Mouse (Mus musculus): ENCODE results near the gene Spata31d1a.

Gene Spata31d1a

DNA sequence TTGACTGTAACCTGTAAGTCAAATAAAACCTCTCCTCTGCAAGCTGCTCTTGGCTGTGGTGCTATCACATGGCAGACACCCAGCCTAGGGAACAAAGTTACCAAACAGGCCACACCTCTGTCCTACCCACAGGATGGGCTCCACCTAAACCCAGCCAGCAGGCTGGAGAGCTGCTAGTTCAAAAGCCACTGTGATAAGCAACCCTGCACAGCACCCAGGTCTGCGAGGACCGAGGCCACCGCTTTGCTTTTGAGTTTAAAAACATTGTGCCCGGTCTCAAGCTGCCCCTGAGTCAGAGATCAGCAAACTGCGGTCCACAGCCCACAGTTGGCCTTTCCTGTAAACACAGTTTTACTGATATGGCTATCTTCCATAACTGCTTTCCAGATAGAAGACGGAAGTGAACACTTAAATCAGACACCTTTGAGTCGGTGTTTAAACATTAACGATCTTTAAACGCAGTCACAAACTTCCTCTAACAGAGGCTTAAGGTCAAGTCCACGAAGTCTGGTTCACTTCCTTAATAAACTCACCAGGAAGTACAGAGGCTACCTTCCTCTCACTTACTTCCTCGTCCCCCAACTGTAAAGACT is 41.5 kb downstream of the Spata31d1a start:
- no peak for DNase-seq (ENCODE audit: low spot score in 2 of 2)

DNA sequence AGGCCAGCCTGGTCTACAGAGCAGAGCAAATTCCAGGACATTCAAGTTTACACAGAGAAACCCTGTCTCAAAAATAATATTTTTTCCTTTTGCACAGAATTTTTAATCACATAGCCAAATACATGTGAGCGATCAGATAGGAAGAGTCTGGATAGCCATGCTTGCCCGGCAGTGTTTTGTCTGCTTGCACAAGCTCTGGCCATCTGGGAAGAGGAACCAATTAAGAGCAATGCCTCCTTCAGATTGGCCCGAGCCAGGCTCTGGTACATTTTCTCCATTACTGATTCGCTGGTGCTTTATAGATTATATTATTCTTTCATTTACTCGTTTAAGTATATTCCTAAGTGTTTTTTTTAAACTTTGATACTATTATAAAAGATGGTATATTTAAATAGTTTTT is 42.4 kb downstream of the Spata31d1a start:
- DNase-seq (ENCODE audit: low spot score in 2 of 2) = no peak

- no peak for DNase-seq (ENCODE audit: low spot score in 2 of 2)
Measured at GRCm38 (mm10) chr13:59663939-59664712, 46.0 kb downstream of the Spata31d1a start.

DNA sequence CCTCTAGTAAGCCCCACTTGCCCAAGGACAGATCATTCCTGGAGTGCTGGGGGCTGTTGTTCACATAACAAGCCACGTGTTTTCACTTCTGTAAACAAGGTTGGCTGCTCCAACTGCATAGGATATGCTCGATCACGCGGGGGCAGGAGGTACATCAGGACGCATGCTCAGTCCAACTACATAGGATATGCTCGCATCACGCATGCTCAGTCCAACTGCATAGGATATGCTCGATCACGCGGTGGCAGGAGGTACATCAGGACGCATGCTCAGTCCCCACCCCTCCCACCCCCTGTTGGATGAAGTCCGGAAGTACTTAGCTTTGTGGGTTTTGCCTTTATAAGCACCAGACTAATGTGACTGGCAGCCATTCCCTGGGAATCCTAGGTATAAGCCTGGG is 48.2 kb downstream of the Spata31d1a start:
- DNase-seq (ENCODE audit: low spot score in 2 of 2) = no peak

- DNase-seq (ENCODE audit: low spot score in 2 of 2) = no peak
Measured at GRCm38 (mm10) chr13:59661387-59661786, 48.7 kb downstream of the Spata31d1a start.

GRCm38 (mm10) chr13:59660371-59660770 is 49.8 kb downstream of the Spata31d1a start:
- DNase-seq (ENCODE audit: low spot score in 2 of 2) = no peak

DNA sequence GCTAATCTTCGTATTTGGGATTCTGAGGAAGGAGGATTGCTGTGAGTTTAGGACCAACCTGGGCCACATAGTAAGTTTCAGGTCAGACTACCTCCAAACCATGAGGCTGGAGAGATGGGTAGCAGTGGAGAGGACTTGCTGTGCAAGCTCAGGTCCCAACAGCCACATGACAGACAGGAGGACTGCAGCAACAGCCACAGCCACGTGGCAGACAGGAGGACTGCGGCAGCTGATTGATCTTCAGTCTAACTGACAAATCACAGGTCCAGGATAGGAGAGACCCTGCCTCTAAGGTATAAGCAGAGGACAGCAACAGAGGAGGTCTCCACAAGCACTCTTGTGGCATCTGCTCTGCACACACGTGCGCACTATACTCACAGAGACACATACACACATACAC is 52.3 kb downstream of the Spata31d1a start:
- DNase-seq (ENCODE audit: low spot score in 2 of 2) = no peak

DNA sequence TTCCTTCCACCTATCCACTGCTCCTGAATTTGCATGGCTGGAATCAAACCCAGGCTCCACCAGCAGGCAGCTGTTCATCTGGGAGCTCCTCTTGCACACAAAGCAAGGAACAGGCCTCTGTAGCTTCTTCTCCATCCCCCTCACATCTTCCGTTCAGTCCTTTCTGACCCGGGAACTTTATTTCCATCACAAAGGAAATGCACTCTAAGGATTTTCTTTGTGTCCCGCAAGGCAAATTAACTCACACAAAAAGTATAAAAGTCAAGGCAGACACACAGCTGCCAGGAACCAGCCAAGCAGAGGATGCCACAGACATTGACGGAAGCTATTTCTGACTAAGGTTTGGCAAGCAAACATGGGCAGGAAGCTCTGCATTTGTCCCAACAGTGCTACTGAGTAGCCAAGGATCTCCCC is 53.1 kb downstream of the Spata31d1a start:
- DNase-seq (ENCODE audit: low spot score in 2 of 2) = no peak

GRCm38 (mm10) chr13:59656316-59656832 is 53.8 kb downstream of the Spata31d1a start:
- DNase-seq (ENCODE audit: low spot score in 2 of 2) = no peak

DNA sequence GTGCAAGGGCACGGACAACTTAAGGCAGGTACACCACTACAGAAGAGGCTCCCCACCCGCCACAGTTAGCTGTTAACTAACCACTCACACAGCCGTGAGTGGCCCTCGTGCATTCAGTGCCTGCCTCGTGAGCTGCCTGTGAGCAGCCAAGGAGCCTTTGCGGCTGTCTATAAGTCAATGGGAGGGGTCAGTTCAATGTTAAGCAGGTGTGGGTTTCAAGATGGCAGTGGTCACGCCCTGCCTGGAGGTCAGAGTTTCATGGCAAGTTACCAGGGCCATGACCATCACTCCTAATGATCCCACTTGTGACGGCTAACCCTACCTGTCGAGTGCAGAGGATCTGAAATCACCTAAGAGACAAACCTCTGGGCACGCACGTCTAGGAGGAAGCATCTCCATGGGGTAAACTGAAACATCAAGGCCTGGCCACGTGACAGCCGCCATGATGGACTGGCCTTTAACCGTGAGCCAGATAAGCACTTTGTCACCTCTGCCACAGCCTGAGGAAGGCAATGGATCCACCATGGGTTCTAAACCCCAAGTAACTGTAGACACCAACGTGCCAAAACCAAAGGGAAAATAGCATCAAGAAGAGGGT is 54.3 kb downstream of the Spata31d1a start:
- no peak for DNase-seq (ENCODE audit: low spot score in 2 of 2)

DNA sequence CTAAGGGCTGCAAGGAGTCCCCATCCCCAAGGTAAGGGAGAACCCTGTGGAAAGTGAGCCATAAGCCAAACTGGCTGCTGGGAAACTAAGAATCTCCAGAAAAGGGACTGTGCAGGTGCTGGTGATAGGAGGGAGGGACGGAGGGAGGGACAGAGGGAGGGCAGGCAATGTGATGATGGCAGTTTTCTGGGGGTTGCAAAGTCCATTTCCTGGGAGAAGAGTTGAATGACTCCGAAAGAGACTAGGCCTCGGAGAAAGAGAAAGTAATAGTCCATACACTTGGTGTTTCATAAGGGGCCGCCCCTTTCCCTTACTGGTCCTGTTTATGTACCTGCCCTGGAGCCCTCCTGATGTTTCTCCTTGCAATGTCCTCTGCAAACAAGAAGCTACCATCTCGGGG is 55.7 kb downstream of the Spata31d1a start:
- DNase-seq (ENCODE audit: low spot score in 2 of 2) = no peak

DNA sequence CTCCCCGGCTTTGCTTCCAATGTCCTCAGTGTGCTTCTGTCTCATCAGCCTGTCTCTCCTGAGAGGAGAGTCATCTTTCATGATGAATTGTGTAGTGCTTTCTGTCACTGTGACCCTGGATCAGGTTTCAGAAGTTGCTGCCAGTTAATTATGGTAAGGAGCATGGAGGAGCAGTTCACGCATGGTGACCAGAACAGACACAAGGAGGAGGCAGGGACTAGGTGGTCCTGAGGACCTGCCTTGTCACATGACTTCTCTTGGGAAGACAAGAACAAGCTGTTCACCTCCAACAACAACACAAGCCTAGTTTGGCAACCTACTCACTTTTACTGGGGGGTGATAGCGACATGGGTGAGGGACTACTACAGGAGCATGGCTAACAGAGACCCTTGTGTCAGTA is 57.0 kb downstream of the Spata31d1a start:
- no peak for DNase-seq (ENCODE audit: low spot score in 2 of 2)

DNA sequence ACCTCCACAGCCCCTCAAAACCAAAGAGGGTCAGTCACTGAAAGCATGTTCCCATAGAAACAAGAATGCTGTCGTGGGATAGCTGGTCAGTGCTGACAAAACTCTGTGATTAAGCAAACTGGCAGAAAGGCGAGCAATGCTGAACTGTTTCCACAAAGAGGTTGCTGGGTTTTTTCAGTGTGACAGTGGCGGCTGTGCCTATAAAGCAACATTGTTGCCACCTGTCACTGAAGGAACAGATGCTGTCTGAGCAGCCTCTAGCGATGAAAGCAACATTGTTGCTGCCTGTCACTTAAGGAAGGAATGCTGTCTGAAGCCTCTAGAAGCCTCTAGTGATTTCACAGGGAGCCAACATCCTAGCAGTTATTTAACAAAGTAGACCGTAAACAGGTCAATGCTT is 57.5 kb downstream of the Spata31d1a start:
- no peak for DNase-seq (ENCODE audit: low spot score in 2 of 2)

Measured in thymus, postnatal 10 days (tissue).